Mouse (Mus musculus): Measurements from ENCODE around the gene Abca16.

Abca16 gene

DNA sequence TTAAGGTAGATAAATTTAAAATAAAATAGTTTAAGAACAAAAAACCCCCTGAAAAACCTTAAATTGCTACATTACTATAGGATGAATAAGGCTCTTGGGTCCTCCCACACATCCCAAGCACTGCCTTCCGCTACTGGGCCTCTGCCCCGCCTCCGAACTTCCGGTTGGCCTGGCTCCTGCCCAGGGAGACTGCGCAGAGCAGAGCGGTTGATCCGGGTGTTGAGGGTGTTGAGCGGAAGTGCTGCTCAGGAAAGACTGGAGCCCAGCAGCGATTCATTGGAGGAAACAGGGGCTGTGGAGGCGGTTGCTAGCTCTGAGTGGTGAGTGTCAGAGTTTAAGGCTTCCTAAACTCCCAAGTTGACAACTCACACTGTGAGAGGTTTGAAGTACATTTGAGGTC is at the start of gene Abca16:
TSS of gene Abca16 (plus strand) at position 201 of the 400 bp plus-strand sequence.
- DNase-seq = no peak

DNA sequence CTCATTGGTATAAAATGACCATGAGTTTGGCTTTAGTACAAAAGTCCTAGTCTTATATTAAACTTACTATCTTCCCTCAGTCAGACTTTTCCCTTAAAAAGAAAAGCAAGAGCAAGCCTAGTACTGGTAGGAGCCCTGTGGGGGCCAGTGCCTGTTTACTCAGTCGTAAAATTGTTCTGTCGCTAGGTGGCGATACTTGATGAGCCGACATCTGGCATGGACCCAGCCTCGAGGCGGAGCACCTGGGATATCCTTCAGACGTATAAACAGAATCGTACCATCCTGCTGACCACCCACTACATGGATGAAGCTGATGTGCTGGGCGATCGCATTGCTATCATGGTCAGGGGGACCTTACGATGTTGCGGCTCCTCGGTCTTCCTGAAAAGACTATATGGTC is 48.3 kb upstream of the Abca16 start:
- peak; percentile 4 for DNase-seq

DNA sequence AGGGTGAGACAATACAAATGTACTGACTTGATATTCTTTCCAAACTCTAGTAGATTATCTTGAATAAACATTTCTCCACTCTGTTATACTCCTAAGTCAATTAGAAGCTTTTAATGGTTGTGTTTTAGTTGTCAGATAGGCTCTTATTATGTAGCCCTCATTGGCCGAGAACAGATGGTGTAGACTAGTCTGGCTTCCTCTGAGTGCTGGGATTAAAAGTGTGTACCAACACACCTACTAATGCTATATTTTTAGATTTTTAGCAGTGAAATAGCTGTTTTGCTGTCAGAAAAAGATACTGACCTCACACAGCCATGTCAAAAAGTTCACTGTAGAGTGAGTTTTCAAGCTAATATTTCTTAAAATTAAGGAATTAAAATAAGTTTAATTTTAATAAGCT is 2.9 kb downstream of the Abca16 start:
- no peak for DNase-seq

DNA sequence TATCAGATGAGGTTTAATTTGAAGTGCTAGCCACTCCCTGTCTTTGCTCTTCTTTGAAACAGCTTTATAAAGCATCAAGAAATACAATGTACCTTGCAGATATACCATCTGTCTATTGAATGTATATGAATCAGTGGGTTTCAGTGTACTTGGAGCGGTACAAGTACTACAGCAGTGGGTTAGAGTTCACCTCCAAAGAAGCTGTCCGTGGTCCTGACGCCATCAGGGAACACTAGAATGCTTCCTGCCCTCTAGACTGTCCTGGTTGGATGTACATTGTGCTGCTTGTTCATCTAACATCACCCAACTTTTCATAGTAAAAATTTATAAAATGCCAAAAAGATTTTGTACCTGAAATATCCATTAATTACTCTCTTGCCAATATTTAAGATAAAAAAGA is 17.2 kb downstream of the Abca16 start:
- DNase-seq = no peak

DNA sequence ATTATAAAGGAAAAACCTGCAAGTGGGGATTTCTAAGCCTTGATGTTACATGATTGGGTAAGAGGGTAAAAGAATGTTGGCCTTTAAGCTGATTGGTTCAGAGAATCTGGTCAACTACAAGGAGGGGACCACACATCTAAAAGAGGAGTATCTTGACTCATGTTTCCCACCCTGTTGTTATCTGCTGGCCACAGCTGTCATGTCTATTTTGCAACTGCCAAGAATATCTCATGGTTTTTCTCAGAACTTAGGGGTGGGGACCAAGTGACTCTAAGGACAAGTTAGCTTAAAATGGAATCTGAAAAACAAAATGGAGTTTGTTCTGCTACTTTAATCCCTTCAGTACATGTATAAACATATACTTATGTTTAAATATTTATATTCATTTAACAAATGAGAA is 22.0 kb downstream of the Abca16 start:
- no peak for DNase-seq

DNA sequence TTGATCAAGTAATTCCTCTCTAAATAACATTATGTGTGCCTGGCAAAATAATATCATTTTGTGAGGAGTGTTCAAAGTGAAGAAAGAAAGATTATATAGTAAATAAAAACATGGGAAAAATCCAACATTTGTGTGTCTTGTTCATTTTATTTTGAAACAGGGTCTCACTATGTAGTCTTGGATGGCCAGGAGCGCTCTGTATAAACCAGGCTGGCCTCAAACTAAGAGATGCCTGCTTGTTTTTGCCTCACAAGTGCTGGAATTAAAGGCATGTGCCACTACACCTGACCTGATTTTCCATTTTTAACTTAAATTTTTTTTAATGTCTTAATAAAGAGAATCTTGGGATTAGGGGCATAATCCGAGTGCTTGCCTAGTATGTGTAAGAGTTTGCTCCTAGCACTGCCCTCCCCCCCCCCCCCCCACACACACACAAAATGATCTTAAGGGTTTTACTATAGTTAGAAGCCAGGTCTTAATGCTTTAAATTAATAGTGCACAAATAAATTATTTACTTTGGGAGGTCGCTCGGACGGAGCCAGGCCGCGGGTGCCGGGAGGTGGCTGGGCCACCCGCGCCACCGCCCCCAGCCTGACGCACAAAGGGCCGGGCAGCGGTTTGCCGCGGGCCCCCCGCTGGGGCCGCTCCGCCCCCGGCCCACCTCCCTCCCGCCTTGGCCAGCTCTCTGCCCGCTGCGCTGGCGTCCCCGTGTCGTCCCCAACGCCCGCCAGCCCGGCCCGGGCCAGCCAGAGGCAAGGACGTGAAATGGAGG is 94.6 kb downstream of the Abca16 start:
- DNase-seq = no peak

DNA sequence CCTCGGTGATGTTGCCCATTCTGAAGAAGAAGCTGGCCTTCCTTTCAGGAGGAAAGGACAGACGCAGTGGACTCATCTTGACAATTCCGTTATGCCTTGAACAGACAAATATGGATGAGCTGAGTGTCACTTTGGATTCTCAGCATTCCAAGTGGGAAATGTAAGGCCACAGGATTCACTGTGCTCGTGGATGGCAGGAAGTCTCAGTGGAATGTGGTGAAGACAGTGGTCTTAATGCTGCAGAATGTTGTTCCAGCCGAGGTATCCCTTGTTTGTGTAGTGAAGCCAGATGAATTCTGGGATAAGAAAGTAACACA is 95.2 kb downstream of the Abca16 start:
- no peak for DNase-seq

DNA sequence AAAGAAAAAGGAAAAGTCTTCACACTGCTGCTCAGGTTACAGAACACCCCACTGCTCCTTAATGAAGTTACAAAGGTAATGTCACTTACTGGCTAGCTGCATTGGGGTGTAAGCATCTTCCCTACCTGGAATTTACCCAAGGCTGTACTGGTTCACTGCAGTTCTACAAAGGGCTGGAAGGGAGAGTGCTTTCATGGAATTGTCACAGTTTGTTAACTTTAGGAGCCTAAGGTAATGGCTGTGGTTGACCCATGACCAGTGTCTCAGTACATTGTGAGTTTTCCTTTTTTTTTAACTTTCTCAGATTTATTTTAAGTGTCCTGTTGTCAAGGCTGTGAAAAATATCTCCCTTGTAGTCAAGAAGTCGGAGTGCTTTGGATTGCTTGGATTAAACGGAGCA is 125.4 kb downstream of the Abca16 start:
- DNase-seq = no peak

DNA sequence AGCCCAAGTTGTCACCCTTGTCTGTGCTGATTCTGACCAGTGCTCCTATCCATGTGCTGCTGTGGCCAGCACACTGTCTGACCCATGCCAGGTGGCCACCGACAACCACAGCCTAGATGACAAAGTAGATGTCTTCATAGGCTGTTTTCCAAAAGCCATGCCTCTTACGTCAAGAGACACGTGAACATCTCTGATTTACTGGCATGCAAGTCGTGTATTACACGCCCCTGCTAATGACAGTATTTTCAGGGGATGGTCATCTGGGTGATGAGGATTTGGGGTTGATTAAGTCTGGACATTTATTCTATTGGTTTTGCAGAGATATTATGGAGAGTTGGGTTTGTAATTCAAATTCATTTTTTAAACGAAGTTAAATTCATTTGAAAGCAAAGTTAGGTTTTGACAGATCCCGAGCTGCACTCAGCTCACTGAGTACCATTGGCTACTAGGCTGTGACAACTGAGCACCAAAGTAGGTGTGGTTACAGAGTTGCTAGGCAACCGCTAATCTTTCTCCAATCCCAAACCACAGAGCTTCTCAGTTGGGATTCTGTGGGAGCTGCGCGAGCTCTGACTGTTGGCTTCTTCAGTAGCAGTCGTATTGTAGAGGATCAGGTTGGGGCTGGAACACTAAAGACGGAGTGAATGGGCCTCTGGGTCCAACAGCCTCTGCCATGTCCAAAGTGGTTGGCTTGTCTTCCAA is 143.2 kb downstream of the Abca16 start:
- no peak for DNase-seq

DNA sequence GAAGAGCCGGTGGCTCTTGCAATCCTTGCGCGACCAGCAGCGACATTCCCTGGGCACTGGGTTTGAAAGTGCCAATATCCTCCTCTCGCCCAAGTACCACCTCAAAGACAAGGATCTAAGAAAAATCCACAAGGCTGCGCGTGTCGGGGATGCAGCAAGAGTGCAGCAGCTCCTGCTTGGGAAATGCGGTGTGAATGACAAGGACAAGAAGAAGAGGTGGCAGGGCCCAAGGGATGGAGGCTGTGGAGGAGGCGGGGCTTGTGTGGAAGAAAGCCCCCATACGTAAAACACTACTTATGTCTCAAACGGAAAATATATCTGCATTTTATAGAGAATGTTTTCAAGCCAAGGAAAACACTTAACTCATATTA is 143.7 kb downstream of the Abca16 start:
- DNase-seq = no peak

DNA sequence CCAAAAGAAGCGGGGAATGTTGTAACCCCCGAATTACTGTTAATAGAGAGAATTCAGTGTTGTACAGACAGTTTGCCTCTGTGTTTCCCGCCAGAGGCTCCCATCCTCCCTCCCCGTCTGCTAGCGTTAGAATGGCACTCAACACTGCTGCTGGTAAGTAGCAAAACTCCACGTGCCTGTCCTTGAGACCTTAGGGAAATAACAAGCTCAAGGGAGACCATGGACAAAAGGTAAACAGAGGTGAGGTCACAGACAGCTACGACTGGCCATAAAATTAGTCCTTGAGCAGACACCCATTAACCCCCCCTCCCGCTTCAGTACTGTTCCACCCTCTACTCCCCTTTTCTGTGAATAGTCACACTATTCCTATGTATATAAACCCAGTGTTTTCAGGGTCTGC is 157.9 kb downstream of the Abca16 start:
- DNase-seq = no peak

DNA sequence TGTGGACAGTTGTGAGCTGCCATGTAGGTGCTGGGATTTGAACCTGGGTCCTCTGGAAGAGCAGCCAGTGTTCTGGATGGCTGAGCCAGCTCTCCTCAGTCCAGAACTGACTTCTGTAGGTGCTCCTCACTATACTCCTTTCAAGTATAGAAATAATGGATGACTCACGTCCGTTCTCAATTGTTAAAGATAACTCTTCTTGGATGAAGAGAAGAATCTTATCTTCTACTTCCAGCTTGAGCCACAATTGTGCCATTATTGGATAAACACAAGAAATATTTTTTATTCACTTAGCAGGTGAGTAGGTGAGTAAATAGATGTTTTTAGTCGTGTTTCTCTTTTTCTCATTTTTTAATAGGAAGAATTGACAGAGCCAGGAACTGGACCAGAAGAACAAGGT is 167.1 kb downstream of the Abca16 start:
- no peak for DNase-seq
